Mouse (Mus musculus) midbrain, postnatal 0 days (tissue): ENCODE measurements around the gene Itpr1. TPM values are rescaled to one million over a fixed set of nuclear protein-coding genes. Genes with fewer than 3 reads are reported as not detected.
A peak's percentile ranks its signal among the peaks of the same experiment; 100 is the strongest.

Source experiments
- ATAC-seq: fragments of 200-750 bp; cut with Nextera tagmentation; 2 replicates; pipeline ENCODE4 v1.8.0; 2017; ENCODE audit warnings: moderate number of reproducible peaks, mild to moderate bottlenecking, moderate TSS enrichment, moderate library complexity; ENCODE audit not compliant: low FRiP score
- DNase-seq: peaks from one replicate; pipeline ENCODE4 v3.0.0-alpha.2; 2015; ENCODE audit warnings: low spot score
- H3K27ac ChIP-seq: fragments of 300-500 bp; sonication (generic); 2 replicates; pipeline ENCODE4 v1.5.1; 2014; ENCODE audit warnings: low read depth, mild to moderate bottlenecking, low read length, mixed read lengths
- H3K27me3 ChIP-seq: fragments of 300-500 bp; sonication (generic); 2 replicates; pipeline ENCODE4 v1.6.1; 2014; ENCODE audit warnings: low read length, control low read depth, mixed read lengths; ENCODE audit not compliant: insufficient read depth
- H3K36me3 ChIP-seq: fragments of 300-500 bp; sonication (generic); 2 replicates; pipeline ENCODE4 v1.6.1; 2014; ENCODE audit warnings: low read length, control low read depth, mixed read lengths; ENCODE audit not compliant: insufficient read depth
- H3K4me1 ChIP-seq: fragments of 300-500 bp; sonication (generic); 2 replicates; pipeline ENCODE4 v1.6.1; 2014; ENCODE audit warnings: mild to moderate bottlenecking, control low read depth, antibody characterized with exemption, low read length, mixed read lengths; ENCODE audit not compliant: insufficient read depth
- H3K4me2 ChIP-seq: fragments of 300-500 bp; sonication (generic); 2 replicates; pipeline ENCODE4 v1.6.1; 2014; ENCODE audit warnings: low read depth, mild to moderate bottlenecking, low read length, mixed read lengths; ENCODE audit not compliant: poor library complexity, severe bottlenecking
- H3K4me3 ChIP-seq: fragments of 300-500 bp; sonication (generic); 2 replicates; pipeline ENCODE4 v1.5.1; 2014; ENCODE audit warnings: low read depth, mild to moderate bottlenecking, low read length, moderate library complexity
- H3K9ac ChIP-seq: fragments of 300-500 bp; sonication (generic); replicated peaks from 2 replicates; pipeline ENCODE4 v1.6.1; 2014; ENCODE audit warnings: mild to moderate bottlenecking, low read length, moderate library complexity, mixed read lengths; ENCODE audit not compliant: poor library complexity, severe bottlenecking
- H3K9me3 ChIP-seq: fragments of 300-500 bp; sonication (generic); 2 replicates; pipeline ENCODE4 v1.6.1; 2016; ENCODE audit warnings: low read length, control low read depth
- CTCF ChIP-seq: IDR thresholded peaks from 2 replicates; pipeline ENCODE4 v1.5.1; 2016; ENCODE audit warnings: antibody characterized with exemption, mild to moderate bottlenecking
- WGBS: fragments of 180-500 bp; shearing (Covaris S2); extraction: QIAGEN DNeasy Blood & Tissue Kit; methylation state at CpG from one replicate; pipeline ENCODE4 v1.1.7; 2014; 5-methylcytosine and 5-hydroxymethylcytosine counted together
- polyA plus RNA-seq: library from polyadenylated mRNA; unstranded; fragments of >200 nt; fragmentation: Nextera tagmentation; extraction: Ambion mirVana; gene quantifications from 2 replicates; pipeline ENCODE4 v1.2.1, GENCODE M21; 2015
- total RNA-seq: library from RNA; depleted of rRNA; stranded (reverse); fragments of >200 nt; gene quantifications from 2 replicates; pipeline ENCODE4 v1.2.3, GENCODE M21; 2014

Itpr1 gene
- total and polyA plus RNA-seq, 2 experiments from 2014 or later = 3.3 to 23.2 TPM

DNA sequence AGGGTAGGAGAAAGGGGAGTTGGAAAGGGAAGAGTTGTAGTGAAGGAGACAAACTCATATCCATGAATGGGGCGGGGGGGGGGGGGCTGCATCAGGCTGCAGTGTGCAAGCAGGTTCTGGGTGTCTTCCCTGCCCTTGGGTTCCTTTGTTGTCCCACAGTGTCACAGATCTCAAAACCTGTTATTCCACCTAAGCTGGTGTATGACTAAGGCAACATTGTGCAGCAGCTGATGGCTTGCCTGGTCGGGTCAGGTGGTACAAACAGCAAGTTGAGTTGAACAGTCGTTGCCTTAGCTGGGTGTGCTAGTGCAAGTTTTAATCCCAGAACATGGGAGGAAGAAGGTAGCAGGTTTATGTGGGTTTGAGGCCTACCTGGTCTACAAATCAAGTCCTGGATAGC is 34.3 kb downstream of the Itpr1 start:
- H3K9me3 ChIP-seq = no peaks in the 10 kb centered on the region
- H3K27me3 ChIP-seq = no peaks in the 10 kb centered on the region
- peaks cover 12% of the 10 kb centered on the region; the same call in 1 of the 2 replicates for H3K4me1 ChIP-seq
- H3K4me2 ChIP-seq = no peak overlapping the region
- DNase-seq (no peak), ATAC-seq (no peak)
- 84% methylated on average over 3 of the region's 3 CpGs for WGBS
- no peak overlapping the region for H3K9ac ChIP-seq
- no peak overlapping the region for H3K27ac ChIP-seq
- no peaks in the 10 kb centered on the region for H3K36me3 ChIP-seq
- no peak for TF ChIP-seq CTCF
- no peak overlapping the region for H3K4me3 ChIP-seq

DNA sequence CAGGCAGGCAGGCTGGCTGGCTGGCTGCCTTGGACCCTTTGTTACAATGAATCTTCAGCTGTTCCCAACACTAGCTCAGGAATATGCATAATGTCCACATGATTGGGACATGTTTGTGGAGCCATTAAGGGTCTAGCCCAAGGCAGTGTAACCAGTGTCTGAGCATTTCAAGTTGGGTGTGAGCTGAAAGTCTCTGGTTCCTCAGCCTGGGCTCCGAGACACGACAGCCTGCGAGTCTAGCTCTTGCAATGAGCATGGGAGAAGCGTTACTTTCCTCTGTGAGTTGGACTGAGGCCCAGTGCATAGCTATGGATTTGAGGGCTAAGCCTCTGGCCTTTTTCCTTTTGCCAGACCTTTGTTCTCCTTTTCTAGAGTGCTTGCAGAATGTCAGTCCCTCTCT is 35.6 kb downstream of the Itpr1 start:
- 30% methylated on average over 4 of the region's 4 CpGs for WGBS
- Histone ChIP-seq H3K36me3 (no peaks in the 10 kb centered on the region), H3K9ac (no peak overlapping the region), H3K4me3 (no peak overlapping the region), H3K9me3 (no peaks in the 10 kb centered on the region), H3K4me2 (no peak overlapping the region), H3K27me3 (no peaks in the 10 kb centered on the region), H3K4me1 (peaks cover 12% of the 10 kb centered on the region; the same call in 1 of the 2 replicates), H3K27ac (peak overlapping the region; percentile 18; the same call in 1 of the 2 replicates)
- ATAC-seq = no peak
- peak; percentile 43 for DNase-seq
- TF ChIP-seq CTCF = no peak

DNA sequence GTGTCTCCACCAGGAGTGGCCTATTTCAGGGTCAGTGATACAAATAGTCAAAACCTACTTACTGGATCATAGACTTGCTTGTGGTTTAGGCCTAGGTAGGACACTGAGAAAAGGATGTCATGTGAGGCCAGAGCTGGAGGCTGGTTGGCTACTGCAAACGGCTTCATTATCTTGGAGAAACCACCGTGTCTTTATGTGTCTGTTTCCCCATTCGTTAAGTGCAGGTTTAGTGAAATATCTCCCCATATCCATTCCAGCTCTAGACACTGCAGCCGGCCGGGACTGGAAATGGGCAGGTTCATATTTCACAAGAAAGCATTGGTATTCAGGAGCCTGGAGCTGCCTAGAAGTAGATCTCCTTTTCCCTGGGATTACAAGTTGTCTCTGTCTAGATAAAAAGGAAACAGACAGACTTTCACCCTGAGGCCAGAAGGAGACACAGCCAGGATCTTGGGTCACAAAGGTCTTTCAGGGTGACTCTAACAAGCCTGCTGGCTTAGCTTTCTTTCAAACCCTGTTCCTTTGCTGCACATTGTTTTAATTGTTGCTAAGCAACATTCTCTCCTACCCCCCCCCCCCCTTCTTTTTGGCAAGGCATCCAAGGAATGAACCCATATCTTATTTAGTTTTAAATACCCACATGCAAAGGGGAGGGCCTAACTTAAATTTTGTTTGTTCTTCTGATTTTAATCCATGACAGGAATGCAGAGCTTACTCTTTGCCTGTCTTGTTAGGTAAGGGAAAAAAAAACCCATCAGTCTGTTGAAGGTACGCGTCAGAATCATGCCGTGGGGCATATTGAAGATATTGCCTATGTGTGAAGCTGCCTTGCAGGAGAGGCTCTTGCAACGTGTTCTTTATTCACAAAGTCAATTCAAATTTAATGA is 36.4 kb downstream of the Itpr1 start:
- no peaks in the 10 kb centered on the region for H3K9me3 ChIP-seq
- no peak overlapping the region for H3K4me3 ChIP-seq
- WGBS = 19% methylated on average over 9 of the region's 9 CpGs
- H3K27ac ChIP-seq = peak overlapping the region; percentile 21
- peaks cover 12% of the 10 kb centered on the region; the same call in 1 of the 2 replicates for H3K4me1 ChIP-seq
- H3K27me3 ChIP-seq = no peaks in the 10 kb centered on the region
- TF ChIP-seq CTCF = no peak
- H3K36me3 ChIP-seq = no peaks in the 10 kb centered on the region
- DNase-seq (no peak), ATAC-seq (peak; percentile 61; the same call in 1 of the 2 replicates)
- no peak overlapping the region for H3K4me2 ChIP-seq
- H3K9ac ChIP-seq = no peak overlapping the region

DNA sequence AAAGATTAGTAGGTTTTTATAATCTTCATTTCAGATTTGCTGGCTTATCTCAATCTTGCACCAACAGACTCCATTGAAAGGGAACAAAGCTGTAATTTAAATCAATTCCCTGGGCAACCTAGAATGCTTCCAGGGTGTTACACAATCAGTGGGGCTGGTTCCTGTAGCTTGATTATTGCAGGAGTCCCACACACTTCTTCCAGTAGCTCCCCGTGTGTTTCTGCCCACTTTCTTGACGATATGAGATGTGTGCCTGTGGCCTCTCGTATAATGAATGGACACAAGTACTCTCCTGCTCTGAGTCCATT is 37.0 kb downstream of the Itpr1 start:
- Histone ChIP-seq H3K27me3 (no peaks in the 10 kb centered on the region), H3K9ac (no peak overlapping the region), H3K4me3 (no peak overlapping the region), H3K36me3 (no peaks in the 10 kb centered on the region), H3K9me3 (no peaks in the 10 kb centered on the region), H3K4me2 (no peak overlapping the region), H3K27ac (peak overlapping the region; percentile 21; the same call in 1 of the 2 replicates), H3K4me1 (peaks cover 12% of the 10 kb centered on the region; the same call in 1 of the 2 replicates)
- TF ChIP-seq CTCF = no peak
- no peak for ATAC-seq
- DNase-seq = no peak
- WGBS = 32% methylated on average over 3 of the region's 3 CpGs

DNA sequence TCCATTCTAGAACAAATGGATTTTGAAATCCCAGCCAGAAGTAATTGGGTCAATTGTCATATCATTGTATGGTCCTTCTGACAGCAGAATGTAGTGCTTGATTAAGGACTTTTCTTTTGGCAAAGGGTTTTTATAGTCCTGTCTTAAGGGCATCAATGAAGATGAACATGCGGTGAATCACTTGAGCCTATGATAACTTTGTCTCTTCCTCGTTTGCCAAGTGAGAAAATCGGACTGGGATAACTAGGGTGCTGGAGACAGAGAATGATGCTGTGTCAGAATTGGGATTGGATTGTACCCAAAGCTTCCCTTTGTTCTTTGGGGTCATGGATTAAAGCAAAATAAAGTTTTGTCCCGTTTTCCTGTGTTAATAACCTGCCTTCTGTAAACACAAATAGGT is 37.5 kb downstream of the Itpr1 start:
- Histone ChIP-seq H3K27me3 (no peaks in the 10 kb centered on the region), H3K4me1 (peaks cover 12% of the 10 kb centered on the region; the same call in 1 of the 2 replicates), H3K4me2 (no peak overlapping the region), H3K9me3 (no peaks in the 10 kb centered on the region), H3K9ac (no peak overlapping the region), H3K36me3 (no peaks in the 10 kb centered on the region), H3K27ac (no peak overlapping the region), H3K4me3 (no peak overlapping the region)
- WGBS = 63% methylated on average over 4 of the region's 4 CpGs
- DNase-seq (no peak), ATAC-seq (no peak)
- TF ChIP-seq CTCF = no peak
